Mouse (Mus musculus): Measurements from ENCODE around the gene Rbck1. TPM values are rescaled to one million over a fixed set of nuclear protein-coding genes. Genes with fewer than 3 reads are reported as not detected.

Gene Rbck1
- polyA plus RNA-seq, 1 experiment from 2014 or later, result 49.8 TPM

GRCm38 (mm10) chr2:152330858-152331423 is 1.5 kb downstream of the Rbck1 start:
- DNase-seq (ENCODE audit: low spot score), result no peak
- Histone ChIP-seq H3K36me3 (ENCODE audit: control insufficient read depth, insufficient read depth, low read length) (0 out of 2 replicates have a peak, but pooled peaks cover 6% of the 10 kb centered on the region), H3K4me1 (replicated peaks; ENCODE audit: control insufficient read depth, insufficient read depth) (no peaks in the 10 kb centered on the region; the same call in 1 of the 2 replicates), H3K9me3 (ENCODE audit: control insufficient read depth, low read length) (no peaks in the 10 kb centered on the region), H3K9ac (ENCODE audit: low read length) (peak overlapping the region; percentile 89), H3K4me2 (replicated peaks; ENCODE audit: low read depth) (peak overlapping the region; percentile 91), H3K27me3 (ENCODE audit: control insufficient read depth, insufficient read depth, low read length) (no peaks in the 10 kb centered on the region), H3K27ac (replicated peaks) (no peak overlapping the region), H3K4me3 (ENCODE audit: low read depth, low read length) (no peak overlapping the region)
- ATAC-seq (ENCODE audit: low FRiP score, low TSS enrichment), result no peak
- TF ChIP-seq CTCF (IDR thresholded peaks at IDR 0.05; ENCODE audit: low read depth), result no peak
- no peak for TF ChIP-seq EP300 (optimal IDR thresholded peaks at IDR 0.05)
- 60% methylated on average over 7 of the region's 7 CpGs for WGBS

- ATAC-seq (ENCODE audit: low FRiP score, low TSS enrichment) (no peak), DNase-seq (ENCODE audit: low spot score) (no peak)
- Histone ChIP-seq H3K27me3 (ENCODE audit: control insufficient read depth, insufficient read depth, low read length) (no peaks in the 10 kb centered on the region), H3K4me2 (replicated peaks; ENCODE audit: low read depth) (no peak overlapping the region), H3K9ac (ENCODE audit: low read length) (no peak overlapping the region), H3K4me1 (replicated peaks; ENCODE audit: control insufficient read depth, insufficient read depth) (no peaks in the 10 kb centered on the region; the same call in 1 of the 2 replicates), H3K36me3 (ENCODE audit: control insufficient read depth, insufficient read depth, low read length) (peaks cover 19% of the 10 kb centered on the region), H3K4me3 (ENCODE audit: low read depth, low read length) (no peak overlapping the region), H3K27ac (replicated peaks) (no peak overlapping the region), H3K9me3 (ENCODE audit: control insufficient read depth, low read length) (no peaks in the 10 kb centered on the region)
- WGBS, result 62% methylated on average over 5 of the region's 5 CpGs
- TF ChIP-seq EP300 (optimal IDR thresholded peaks at IDR 0.05), result no peak
- TF ChIP-seq CTCF (IDR thresholded peaks at IDR 0.05; ENCODE audit: low read depth), result no peak
These were observed 4.5 kb downstream of the Rbck1 start for GRCm38 (mm10) chr2:152327980-152328379.

DNA sequence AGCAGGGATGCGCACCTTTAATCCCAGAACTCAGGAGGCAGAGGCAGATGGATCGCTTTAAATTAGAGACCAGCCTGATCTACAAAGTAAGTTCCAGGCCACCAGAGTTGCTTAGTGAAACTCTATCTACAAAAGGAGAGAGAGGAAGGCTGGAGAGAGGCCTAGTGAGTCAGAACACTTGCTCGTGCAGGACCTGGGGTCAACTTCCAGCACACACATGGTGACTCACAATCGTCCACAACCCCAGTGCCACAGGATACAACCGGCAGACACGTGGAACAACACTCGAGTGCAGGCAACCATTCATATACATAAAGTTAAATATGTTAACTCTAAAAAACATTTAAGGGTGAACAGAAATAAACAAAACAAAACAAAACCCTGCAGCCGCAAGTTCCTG is 5.8 kb downstream of the Rbck1 start:
- Histone ChIP-seq H3K9ac (ENCODE audit: low read length) (no peak overlapping the region), H3K4me2 (replicated peaks; ENCODE audit: low read depth) (no peak overlapping the region), H3K4me3 (ENCODE audit: low read depth, low read length) (no peak overlapping the region), H3K36me3 (ENCODE audit: control insufficient read depth, insufficient read depth, low read length) (peaks cover 25% of the 10 kb centered on the region), H3K27ac (replicated peaks) (no peak overlapping the region), H3K9me3 (ENCODE audit: control insufficient read depth, low read length) (no peaks in the 10 kb centered on the region), H3K27me3 (ENCODE audit: control insufficient read depth, insufficient read depth, low read length) (no peaks in the 10 kb centered on the region), H3K4me1 (replicated peaks; ENCODE audit: control insufficient read depth, insufficient read depth) (no peaks in the 10 kb centered on the region; the same call in 1 of the 2 replicates)
- DNase-seq (ENCODE audit: low spot score) (no peak), ATAC-seq (ENCODE audit: low FRiP score, low TSS enrichment) (peak; percentile 54)
- TF ChIP-seq EP300 (optimal IDR thresholded peaks at IDR 0.05), result no peak
- TF ChIP-seq CTCF (IDR thresholded peaks at IDR 0.05; ENCODE audit: low read depth), result no peak
- WGBS, result 80% methylated on average over 8 of the region's 8 CpGs

GRCm38 (mm10) chr2:152326157-152326556 is 6.3 kb downstream of the Rbck1 start:
- TF ChIP-seq CTCF (IDR thresholded peaks at IDR 0.05; ENCODE audit: low read depth), result no peak
- no peak for TF ChIP-seq EP300 (optimal IDR thresholded peaks at IDR 0.05)
- Histone ChIP-seq H3K4me3 (ENCODE audit: low read depth, low read length) (no peak overlapping the region), H3K27me3 (ENCODE audit: control insufficient read depth, insufficient read depth, low read length) (no peaks in the 10 kb centered on the region), H3K4me2 (replicated peaks; ENCODE audit: low read depth) (no peak overlapping the region), H3K9ac (ENCODE audit: low read length) (no peak overlapping the region), H3K4me1 (replicated peaks; ENCODE audit: control insufficient read depth, insufficient read depth) (no peaks in the 10 kb centered on the region; the same call in 1 of the 2 replicates), H3K9me3 (ENCODE audit: control insufficient read depth, low read length) (no peaks in the 10 kb centered on the region), H3K36me3 (ENCODE audit: control insufficient read depth, insufficient read depth, low read length) (peaks cover 25% of the 10 kb centered on the region), H3K27ac (replicated peaks) (no peak overlapping the region)
- 92% methylated on average over 13 of the region's 13 CpGs for WGBS
- DNase-seq (ENCODE audit: low spot score), result no peak
- no peak for ATAC-seq (ENCODE audit: low FRiP score, low TSS enrichment)

GRCm38 (mm10) chr2:152324842-152325241 is 7.6 kb downstream of the Rbck1 start:
- TF ChIP-seq EP300 (optimal IDR thresholded peaks at IDR 0.05), result no peak
- TF ChIP-seq CTCF (IDR thresholded peaks at IDR 0.05; ENCODE audit: low read depth), result no peak
- Histone ChIP-seq H3K4me2 (replicated peaks; ENCODE audit: low read depth) (no peak overlapping the region), H3K27me3 (ENCODE audit: control insufficient read depth, insufficient read depth, low read length) (no peaks in the 10 kb centered on the region), H3K9ac (ENCODE audit: low read length) (no peak overlapping the region), H3K9me3 (ENCODE audit: control insufficient read depth, low read length) (no peaks in the 10 kb centered on the region), H3K4me1 (replicated peaks; ENCODE audit: control insufficient read depth, insufficient read depth) (no peaks in the 10 kb centered on the region), H3K27ac (replicated peaks) (no peak overlapping the region), H3K4me3 (ENCODE audit: low read depth, low read length) (no peak overlapping the region), H3K36me3 (ENCODE audit: control insufficient read depth, insufficient read depth, low read length) (peaks cover 27% of the 10 kb centered on the region)
- 92% methylated on average over 3 of the region's 3 CpGs for WGBS
- ATAC-seq (ENCODE audit: low FRiP score, low TSS enrichment) (no peak), DNase-seq (ENCODE audit: low spot score) (no peak)

DNA sequence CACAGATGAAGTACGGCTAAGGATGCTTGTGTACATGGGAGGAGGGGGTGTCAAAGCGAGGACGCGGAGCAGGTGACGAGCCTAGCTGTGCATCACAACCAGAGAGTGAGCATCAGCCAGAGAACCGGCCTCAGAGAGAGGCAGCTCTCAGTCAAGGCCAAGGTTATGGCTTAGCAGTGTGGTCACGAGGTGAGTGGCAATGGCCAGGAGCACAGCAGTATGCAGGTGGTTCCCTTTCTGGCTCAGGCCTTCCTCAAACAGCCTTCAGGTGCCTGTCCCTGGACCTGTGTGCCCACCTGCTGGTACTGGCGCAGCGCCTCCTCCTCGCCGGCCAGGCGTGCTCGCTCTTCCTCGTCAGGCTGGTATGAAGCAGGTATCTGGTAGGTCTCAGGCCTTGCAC is 8.5 kb downstream of the Rbck1 start:
- TF ChIP-seq EP300 (optimal IDR thresholded peaks at IDR 0.05) (no peak), CTCF (IDR thresholded peaks at IDR 0.05; ENCODE audit: low read depth) (no peak)
- H3K27ac ChIP-seq (replicated peaks), result no peak overlapping the region
- peaks cover 30% of the 10 kb centered on the region for H3K36me3 ChIP-seq (ENCODE audit: control insufficient read depth, insufficient read depth, low read length)
- DNase-seq (ENCODE audit: low spot score), result no peak
- ATAC-seq (ENCODE audit: low FRiP score, low TSS enrichment), result peak; percentile 25; the same call in 1 of the 2 replicates
- H3K9me3 ChIP-seq (ENCODE audit: control insufficient read depth, low read length), result no peaks in the 10 kb centered on the region
- 96% methylated on average over 14 of the region's 14 CpGs for whole genome bisulfite sequencing
- H3K9ac ChIP-seq (ENCODE audit: low read length), result no peak overlapping the region
- no peak overlapping the region for H3K4me3 ChIP-seq (ENCODE audit: low read depth, low read length)
- H3K4me1 ChIP-seq (replicated peaks; ENCODE audit: control insufficient read depth, insufficient read depth), result no peaks in the 10 kb centered on the region
- H3K27me3 ChIP-seq (ENCODE audit: control insufficient read depth, insufficient read depth, low read length), result no peaks in the 10 kb centered on the region
- H3K4me2 ChIP-seq (replicated peaks; ENCODE audit: low read depth), result no peak overlapping the region

Data from stomach, postnatal 0 days (tissue).